Mouse (Mus musculus) embryonic facial prominence, embryonic 11.5 days (tissue): ENCODE measurements around the gene BC100530. TPM values are rescaled to one million over a fixed set of nuclear protein-coding genes. Genes with fewer than 3 reads are reported as not detected.

Experiments
- polyA plus RNA-seq: library from polyadenylated mRNA; unstranded; fragments of >200 nt; fragmentation: Nextera tagmentation; extraction: Ambion mirVana; gene quantifications from 2 replicates; pipeline ENCODE4 v1.2.1, GENCODE M21; 2014

BC100530 gene
- polyA plus RNA-seq, 1 experiment from 2014 or later = 4.2 TPM

Other genes with a start within 250 kb of the BC100530 start
- not detected in 2 replicates for gene Csta1, start 236.5 kb downstream of the BC100530 start, polyA plus RNA-seq
- gene Stfa2l1, start 210.9 kb downstream of the BC100530 start, polyA plus RNA-seq = not detected in 2 replicates
- 1.6 and 2.3 TPM in 2 replicates for gene Gm5483, start 183.5 kb downstream of the BC100530 start, polyA plus RNA-seq
- gene Gm5416, start 157.3 kb downstream of the BC100530 start, polyA plus RNA-seq = not detected in 2 replicates
- gene 2010005H15Rik, start 146.3 kb downstream of the BC100530 start, polyA plus RNA-seq = not detected in 2 replicates
- 4.0 and 5.5 TPM in 2 replicates for gene Stfa1, start 90.8 kb downstream of the BC100530 start, polyA plus RNA-seq
- not detected in 2 replicates for gene BC117090, start 33.4 kb downstream of the BC100530 start, polyA plus RNA-seq
- not detected in 2 replicates for gene Stfa2, start 40.7 kb upstream of the BC100530 start, polyA plus RNA-seq
- 0.82 and 1.4 TPM in 2 replicates for gene Stfa3, start 87.6 kb upstream of the BC100530 start, polyA plus RNA-seq
- 0.33 and 0.39 TPM in 2 replicates for gene Casr, start 194.4 kb upstream of the BC100530 start, polyA plus RNA-seq